Mouse (Mus musculus): Measurements from ENCODE around the gene Samd8. TPM values are rescaled to one million over a fixed set of nuclear protein-coding genes. Genes with fewer than 3 reads are reported as not detected.

The Samd8 gene
- polyA plus RNA-seq, 1 experiment from 2014 or later, result 20.6 TPM

DNA sequence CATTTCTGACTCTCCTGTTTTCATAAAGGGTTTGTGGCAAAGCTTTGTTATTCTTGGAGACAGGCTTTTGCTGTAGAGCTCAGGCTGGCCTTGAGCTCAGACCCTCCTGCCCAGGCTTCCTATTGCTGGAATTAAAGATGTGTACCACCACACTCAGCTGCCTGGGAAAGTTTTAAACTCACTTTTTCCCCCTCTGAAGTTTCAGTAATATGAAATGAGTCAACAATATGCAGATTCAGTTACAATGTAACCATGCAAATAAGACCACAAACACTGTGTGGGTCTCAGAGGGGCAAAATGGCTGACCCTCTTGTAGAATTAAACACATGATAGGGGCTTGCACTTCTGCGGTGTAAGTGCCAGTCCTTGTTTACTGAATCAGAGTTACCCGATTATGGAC is 55.9 kb downstream of the Samd8 start:
- ATAC-seq (ENCODE audit: low FRiP score), result no peak
- Histone ChIP-seq H3K36me3 (no peaks in the 10 kb centered on the region), H3K4me2 (no peak overlapping the region), H3K4me3 (replicated peaks) (no peak overlapping the region), H3K27ac (replicated peaks) (no peak overlapping the region), H3K4me1 (no peaks in the 10 kb centered on the region), H3K9ac (replicated peaks) (no peak overlapping the region), H3K27me3 (replicated peaks) (no peaks in the 10 kb centered on the region), H3K9me3 (replicated peaks) (no peaks in the 10 kb centered on the region)
- 92% methylated on average over 2 of the region's 2 CpGs for whole genome bisulfite sequencing

DNA sequence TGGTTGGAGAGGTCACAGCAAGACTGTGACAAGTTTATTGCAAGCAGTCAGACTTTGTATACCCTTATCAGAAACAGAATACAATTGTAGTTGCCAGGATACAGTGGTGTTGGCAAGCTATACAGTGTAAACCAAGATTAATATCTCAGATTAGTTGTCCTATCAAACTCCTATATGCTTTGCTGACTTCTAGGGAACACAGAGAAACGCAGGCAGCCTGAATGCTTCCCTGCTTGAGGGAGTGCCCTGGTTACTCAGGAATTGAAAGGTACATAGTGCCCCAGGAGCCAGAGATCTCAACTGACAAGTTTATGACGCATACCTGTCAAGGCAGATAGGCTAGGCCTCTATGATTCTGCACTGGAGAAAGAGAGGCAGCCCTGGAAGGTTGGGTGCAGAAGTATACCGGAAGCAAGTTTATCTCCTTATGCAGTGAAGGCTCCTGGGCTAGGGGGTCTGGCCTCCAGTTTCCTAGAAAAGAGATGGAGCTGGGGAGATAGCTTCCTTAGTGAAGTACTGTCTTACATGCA is 56.4 kb downstream of the Samd8 start:
- Histone ChIP-seq H3K36me3 (no peaks in the 10 kb centered on the region), H3K4me2 (no peak overlapping the region), H3K4me1 (no peaks in the 10 kb centered on the region), H3K27me3 (replicated peaks) (no peaks in the 10 kb centered on the region), H3K9me3 (replicated peaks) (no peaks in the 10 kb centered on the region), H3K4me3 (replicated peaks) (no peak overlapping the region), H3K9ac (replicated peaks) (no peak overlapping the region), H3K27ac (replicated peaks) (no peak overlapping the region)
- WGBS, result 88% methylated on average over 3 of the region's 3 CpGs
- no peak for ATAC-seq (ENCODE audit: low FRiP score)

DNA sequence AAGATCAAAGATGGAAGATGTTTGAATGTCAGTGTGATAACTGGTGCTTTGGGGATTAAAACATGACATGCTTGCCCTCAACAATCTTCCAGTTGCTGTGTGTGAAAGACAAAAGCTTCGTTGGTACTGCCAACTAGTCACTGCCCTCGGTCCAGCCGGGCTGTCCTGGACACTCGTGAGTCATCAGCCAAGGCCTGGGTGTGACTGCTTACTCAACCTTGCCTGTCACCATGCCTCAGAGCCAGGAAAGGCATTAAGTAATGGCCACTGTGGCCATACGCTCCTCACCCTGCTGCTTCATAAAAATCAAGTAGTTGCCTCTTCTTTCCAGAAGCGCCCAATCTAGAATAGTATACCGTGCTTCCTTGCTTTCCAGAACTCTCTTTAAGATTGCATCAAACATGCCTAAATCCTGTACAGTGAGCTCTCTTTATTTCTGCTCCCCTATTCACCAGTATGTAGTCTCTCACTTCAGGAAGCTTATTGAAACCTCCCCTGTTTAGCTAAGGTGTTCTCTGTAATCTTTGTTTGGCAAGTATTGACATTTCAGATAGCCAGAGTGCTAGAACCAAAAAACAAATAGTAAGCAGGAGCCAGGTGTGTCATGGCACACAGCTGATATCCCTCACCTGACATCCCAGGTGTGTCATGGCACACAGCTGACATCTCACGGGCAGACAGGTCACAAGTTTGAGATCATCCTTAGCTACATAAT is 58.0 kb downstream of the Samd8 start:
- H3K4me3 ChIP-seq (replicated peaks), result no peak overlapping the region
- WGBS, result 87% methylated on average over 8 of the region's 8 CpGs
- no peaks in the 10 kb centered on the region for H3K36me3 ChIP-seq
- H3K9me3 ChIP-seq (replicated peaks), result no peaks in the 10 kb centered on the region
- no peak for ATAC-seq (ENCODE audit: low FRiP score)
- no peaks in the 10 kb centered on the region for H3K27me3 ChIP-seq (replicated peaks)
- H3K27ac ChIP-seq (replicated peaks), result no peak overlapping the region
- no peak overlapping the region for H3K9ac ChIP-seq (replicated peaks)
- no peak overlapping the region for H3K4me2 ChIP-seq
- no peaks in the 10 kb centered on the region for H3K4me1 ChIP-seq

DNA sequence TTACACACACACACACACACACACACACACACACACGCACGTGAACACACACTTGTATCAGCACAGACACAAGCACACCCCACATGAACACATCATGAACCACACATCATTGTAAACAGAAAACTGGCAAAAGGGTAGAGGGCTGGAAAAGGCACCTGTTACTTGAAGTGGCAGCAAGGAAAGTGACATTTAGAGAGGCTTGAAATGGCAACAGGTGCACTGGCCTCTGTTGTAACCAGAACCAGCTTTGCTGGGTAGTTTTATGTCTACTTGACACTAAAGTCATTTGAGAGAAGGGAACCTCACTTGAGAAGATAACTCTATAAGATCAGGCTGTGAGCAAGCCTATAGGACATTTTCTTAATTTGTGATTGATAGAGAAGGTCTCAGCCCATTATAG is 59.1 kb downstream of the Samd8 start:
- H3K9me3 ChIP-seq (replicated peaks), result no peaks in the 10 kb centered on the region
- ATAC-seq (ENCODE audit: low FRiP score), result no peak
- H3K4me1 ChIP-seq, result no peaks in the 10 kb centered on the region
- H3K36me3 ChIP-seq, result no peaks in the 10 kb centered on the region
- no peak overlapping the region for H3K4me3 ChIP-seq (replicated peaks)
- H3K9ac ChIP-seq (replicated peaks), result no peak overlapping the region
- H3K27me3 ChIP-seq (replicated peaks), result no peaks in the 10 kb centered on the region
- no peak overlapping the region for H3K4me2 ChIP-seq
- WGBS, result 90% methylated on average over 2 of the region's 2 CpGs
- no peak overlapping the region for H3K27ac ChIP-seq (replicated peaks)

DNA sequence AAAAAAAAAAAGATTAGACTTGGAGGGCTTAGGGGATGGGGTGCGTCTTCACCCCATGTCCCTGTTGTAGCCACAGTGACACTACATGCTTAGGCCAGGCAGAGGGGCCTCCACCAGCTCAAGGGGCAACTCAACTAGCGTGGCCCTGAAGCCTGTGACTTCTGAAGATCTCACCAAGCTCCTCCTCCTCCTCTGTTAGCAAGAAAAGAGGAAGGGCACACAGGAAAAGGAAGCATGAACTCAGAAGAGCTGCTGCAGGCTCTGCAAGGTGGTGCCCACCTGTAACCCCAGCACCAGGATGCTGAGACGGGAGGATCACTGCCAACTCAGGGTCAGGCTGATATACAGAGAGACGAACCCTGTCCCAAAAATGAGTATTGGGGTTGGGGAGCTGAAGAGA is 61.0 kb downstream of the Samd8 start:
- no peaks in the 10 kb centered on the region for H3K36me3 ChIP-seq
- no peak for ATAC-seq (ENCODE audit: low FRiP score)
- no peak overlapping the region for H3K4me3 ChIP-seq (replicated peaks)
- no peak overlapping the region for H3K4me2 ChIP-seq
- no peaks in the 10 kb centered on the region for H3K27me3 ChIP-seq (replicated peaks)
- 92% methylated on average over 4 of the region's 4 CpGs for WGBS
- H3K27ac ChIP-seq (replicated peaks), result no peak overlapping the region
- no peaks in the 10 kb centered on the region for H3K9me3 ChIP-seq (replicated peaks)
- no peaks in the 10 kb centered on the region for H3K4me1 ChIP-seq
- H3K9ac ChIP-seq (replicated peaks), result no peak overlapping the region

DNA sequence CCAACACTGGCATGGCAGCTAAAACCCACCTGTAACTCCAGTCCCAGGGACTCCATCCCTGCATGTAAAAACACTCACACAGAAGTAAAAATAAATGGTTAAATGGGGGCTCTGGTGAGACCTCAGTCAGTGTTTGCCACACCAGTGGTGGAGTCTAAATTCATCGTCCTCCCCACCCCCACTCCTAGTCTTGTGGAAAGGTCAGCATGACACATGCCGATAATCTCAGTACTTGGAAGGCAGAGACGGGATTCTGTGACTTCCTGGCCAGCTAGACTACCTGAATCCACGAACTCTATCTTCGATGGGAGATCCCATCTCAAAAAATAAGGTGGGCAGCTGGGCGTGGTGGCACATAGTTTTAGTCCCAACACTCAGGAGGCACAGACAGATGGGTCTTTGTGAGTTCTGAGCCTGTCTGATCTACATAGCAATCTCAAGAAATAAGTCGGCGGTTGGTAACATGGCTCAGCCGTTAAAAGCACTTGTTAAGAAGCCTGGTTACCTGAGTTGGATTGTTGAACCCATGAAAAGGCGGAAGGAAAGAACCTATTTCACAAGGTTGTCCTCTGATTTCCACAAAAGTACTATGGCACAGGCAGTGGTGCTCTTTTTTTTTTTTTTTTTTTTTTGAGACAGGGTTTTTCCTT is 61.5 kb downstream of the Samd8 start:
- no peak overlapping the region for H3K9ac ChIP-seq (replicated peaks)
- H3K27ac ChIP-seq (replicated peaks), result no peak overlapping the region
- no peaks in the 10 kb centered on the region for H3K36me3 ChIP-seq
- WGBS, result 92% methylated on average over 10 of the region's 10 CpGs
- no peak overlapping the region for H3K4me3 ChIP-seq (replicated peaks)
- H3K4me1 ChIP-seq, result no peaks in the 10 kb centered on the region
- H3K9me3 ChIP-seq (replicated peaks), result no peaks in the 10 kb centered on the region
- H3K27me3 ChIP-seq (replicated peaks), result no peaks in the 10 kb centered on the region
- ATAC-seq (ENCODE audit: low FRiP score), result no peak
- H3K4me2 ChIP-seq, result no peak overlapping the region

DNA sequence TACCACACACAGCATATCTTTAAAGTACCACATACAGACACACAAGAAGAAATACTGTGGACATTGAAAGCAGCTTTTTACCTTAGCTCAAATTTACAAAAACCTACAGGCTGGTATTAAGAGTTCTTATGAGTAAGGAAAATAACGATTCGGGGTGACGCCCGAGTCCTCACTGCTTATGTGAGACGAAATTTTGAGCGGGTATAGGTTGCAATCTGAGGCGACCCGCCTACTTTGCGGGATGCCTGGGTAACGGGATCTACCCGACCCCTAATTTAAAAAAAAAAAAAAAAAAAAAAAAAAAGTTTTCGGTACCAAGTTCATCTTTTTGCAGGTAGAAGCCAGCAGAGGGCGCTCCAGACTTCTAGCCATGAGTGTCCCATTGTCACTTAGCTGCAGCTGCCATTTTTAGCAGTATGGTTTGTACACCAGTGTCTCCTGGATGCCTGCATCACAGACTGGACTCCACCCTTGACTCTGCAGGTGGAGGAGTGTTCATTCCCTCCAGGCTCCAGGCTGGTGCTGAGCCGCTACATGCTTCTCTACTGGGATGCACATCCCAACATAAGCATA is 62.3 kb downstream of the Samd8 start:
- Histone ChIP-seq H3K4me2 (no peak overlapping the region; the same call in 1 of the 2 replicates), H3K36me3 (no peaks in the 10 kb centered on the region), H3K27me3 (replicated peaks) (no peaks in the 10 kb centered on the region), H3K27ac (replicated peaks) (no peak overlapping the region), H3K4me1 (no peaks in the 10 kb centered on the region), H3K9me3 (replicated peaks) (no peaks in the 10 kb centered on the region), H3K4me3 (replicated peaks) (no peak overlapping the region), H3K9ac (replicated peaks) (no peak overlapping the region)
- ATAC-seq (ENCODE audit: low FRiP score), result no peak
- WGBS, result 24% methylated on average over 14 of the region's 14 CpGs

DNA sequence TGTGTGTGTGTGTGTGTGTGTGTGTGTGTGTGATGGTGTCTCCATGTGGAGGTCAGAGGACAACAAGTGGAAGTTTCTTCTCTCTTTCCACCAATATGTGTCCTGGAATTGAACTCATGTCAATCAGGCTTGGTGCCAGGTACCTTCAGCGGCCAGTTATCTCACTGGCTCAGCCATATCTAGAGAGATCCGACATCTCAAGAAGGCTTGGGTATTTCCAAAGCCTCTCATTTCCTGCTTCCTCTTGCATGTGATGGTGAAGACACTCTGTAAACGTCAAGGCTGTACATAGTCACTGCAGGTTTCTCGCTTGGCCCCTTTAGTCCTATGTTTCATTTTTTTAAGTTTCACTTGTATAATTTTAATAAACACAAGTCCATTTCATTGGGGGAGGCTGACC is 62.9 kb downstream of the Samd8 start:
- Histone ChIP-seq H3K9ac (replicated peaks) (no peak overlapping the region), H3K9me3 (replicated peaks) (no peaks in the 10 kb centered on the region), H3K4me1 (no peaks in the 10 kb centered on the region), H3K4me3 (replicated peaks) (no peak overlapping the region), H3K27me3 (replicated peaks) (no peaks in the 10 kb centered on the region), H3K36me3 (no peaks in the 10 kb centered on the region), H3K27ac (replicated peaks) (no peak overlapping the region), H3K4me2 (no peak overlapping the region)
- 88% methylated on average over 4 of the region's 4 CpGs for WGBS
- ATAC-seq (ENCODE audit: low FRiP score), result no peak

DNA sequence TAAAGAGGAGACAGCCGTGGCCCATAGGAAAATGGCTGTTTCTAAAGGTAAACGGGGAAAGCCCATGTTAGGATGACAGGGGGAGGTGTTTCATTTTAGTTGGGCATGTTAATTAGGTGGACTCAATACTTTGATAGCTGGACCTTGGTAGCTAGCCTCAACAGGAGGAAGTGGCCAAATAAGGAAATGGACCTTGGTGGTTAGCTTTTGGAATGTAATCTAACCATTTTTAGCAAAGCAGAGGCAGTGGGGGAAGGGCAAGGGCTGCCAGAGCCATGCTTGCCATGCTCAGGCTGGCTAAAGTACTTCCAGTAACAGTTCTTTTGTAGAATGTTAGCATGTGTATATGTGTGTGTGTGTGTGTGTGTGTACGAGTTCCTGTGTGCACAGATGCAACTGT is 63.5 kb downstream of the Samd8 start:
- H3K4me1 ChIP-seq, result no peaks in the 10 kb centered on the region
- H3K27me3 ChIP-seq (replicated peaks), result no peaks in the 10 kb centered on the region
- no peak overlapping the region for H3K4me2 ChIP-seq
- WGBS, result 89% methylated on average over 3 of the region's 3 CpGs
- no peak overlapping the region for H3K4me3 ChIP-seq (replicated peaks)
- no peak for ATAC-seq (ENCODE audit: low FRiP score)
- no peak overlapping the region for H3K27ac ChIP-seq (replicated peaks)
- no peaks in the 10 kb centered on the region for H3K36me3 ChIP-seq
- no peaks in the 10 kb centered on the region for H3K9me3 ChIP-seq (replicated peaks)
- H3K9ac ChIP-seq (replicated peaks), result no peak overlapping the region

DNA sequence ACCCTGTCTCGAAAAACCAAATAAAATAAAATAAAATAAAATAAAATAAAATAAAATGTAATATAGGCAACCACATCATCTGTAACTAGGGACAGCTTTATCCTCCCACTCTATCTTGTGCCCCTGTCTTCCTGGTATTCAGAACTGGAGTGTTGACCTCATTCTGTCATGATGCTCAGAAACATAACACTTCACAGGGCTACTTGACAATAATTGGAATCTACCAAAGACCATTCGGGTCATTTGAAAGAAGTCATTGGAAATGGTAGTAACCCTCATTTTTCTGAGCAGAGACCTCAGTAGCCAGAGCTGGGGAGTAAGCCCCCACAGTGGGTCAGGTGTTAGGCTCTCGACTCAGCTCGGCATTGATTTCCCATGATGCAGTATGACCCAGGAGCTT is 64.3 kb downstream of the Samd8 start:
- no peak overlapping the region for H3K27ac ChIP-seq (replicated peaks)
- ATAC-seq (ENCODE audit: low FRiP score), result no peak
- no peak overlapping the region for H3K9ac ChIP-seq (replicated peaks)
- no peaks in the 10 kb centered on the region for H3K4me1 ChIP-seq
- no peak overlapping the region for H3K4me2 ChIP-seq
- no peaks in the 10 kb centered on the region for H3K9me3 ChIP-seq (replicated peaks)
- no peaks in the 10 kb centered on the region for H3K27me3 ChIP-seq (replicated peaks)
- 97% methylated on average over 4 of the region's 4 CpGs for WGBS
- H3K4me3 ChIP-seq (replicated peaks), result no peak overlapping the region
- H3K36me3 ChIP-seq, result no peaks in the 10 kb centered on the region

DNA sequence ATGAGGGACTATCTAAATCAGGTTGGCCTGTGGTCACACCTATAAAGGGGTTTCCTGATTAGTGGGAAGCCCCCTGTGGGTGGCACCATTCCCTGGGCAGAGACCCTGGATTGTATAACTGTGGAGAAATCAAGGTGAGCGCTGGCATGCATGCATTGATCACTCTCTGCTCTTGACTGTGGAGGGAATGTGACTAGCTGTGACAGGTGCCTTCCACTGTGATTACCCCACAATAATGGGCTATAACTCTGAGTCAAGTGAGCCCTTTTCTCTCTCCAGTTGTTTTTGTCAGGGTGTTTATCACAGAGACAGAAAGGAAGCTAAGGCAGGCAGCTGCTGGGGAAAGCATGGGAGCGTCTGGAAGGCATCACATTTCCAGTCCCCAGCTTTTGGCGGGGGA is 65.9 kb downstream of the Samd8 start:
- H3K4me1 ChIP-seq, result no peaks in the 10 kb centered on the region
- no peak for ATAC-seq (ENCODE audit: low FRiP score)
- H3K36me3 ChIP-seq, result no peaks in the 10 kb centered on the region
- H3K4me3 ChIP-seq (replicated peaks), result no peak overlapping the region
- H3K27ac ChIP-seq (replicated peaks), result no peak overlapping the region
- H3K27me3 ChIP-seq (replicated peaks), result no peaks in the 10 kb centered on the region
- no peaks in the 10 kb centered on the region for H3K9me3 ChIP-seq (replicated peaks)
- no peak overlapping the region for H3K4me2 ChIP-seq
- no peak overlapping the region for H3K9ac ChIP-seq (replicated peaks)
- 60% methylated on average over 3 of the region's 3 CpGs for WGBS

DNA sequence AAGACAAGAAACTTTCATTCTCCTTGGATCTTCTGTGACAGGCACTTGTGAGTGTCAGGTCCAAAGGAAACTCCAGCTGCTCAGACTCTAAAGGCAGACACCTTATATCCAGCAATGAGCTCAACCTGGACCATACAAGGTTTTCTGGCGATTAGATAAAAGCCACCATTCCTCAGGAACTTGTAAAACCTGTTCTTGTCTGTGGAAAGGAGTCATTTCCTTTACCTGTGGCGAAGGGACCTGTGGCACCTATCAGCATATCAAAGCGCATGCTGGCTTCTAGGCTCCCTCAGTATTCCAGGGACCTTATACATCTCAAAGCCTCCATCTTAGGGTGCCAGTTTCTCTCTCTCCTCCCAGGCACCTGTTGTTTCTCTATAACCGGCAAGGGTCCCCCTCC is 67.1 kb downstream of the Samd8 start:
- Histone ChIP-seq H3K4me3 (replicated peaks) (no peak overlapping the region), H3K4me2 (no peak overlapping the region), H3K27ac (replicated peaks) (no peak overlapping the region), H3K27me3 (replicated peaks) (no peaks in the 10 kb centered on the region), H3K9me3 (replicated peaks) (no peaks in the 10 kb centered on the region), H3K4me1 (no peaks in the 10 kb centered on the region), H3K9ac (replicated peaks) (no peak overlapping the region), H3K36me3 (no peaks in the 10 kb centered on the region)
- no peak for ATAC-seq (ENCODE audit: low FRiP score)
- 48% methylated on average over 4 of the region's 4 CpGs for WGBS

Data from neural tube, embryonic 15.5 days (tissue).